Mouse (Mus musculus): Measurements from ENCODE around the gene Polr2j. TPM values are rescaled to one million over a fixed set of nuclear protein-coding genes. Genes with fewer than 3 reads are reported as not detected.

Gene Polr2j
- 10 to 100 TPM; 74.9 to 75.7 TPM for total RNA-seq (2021)
- long read RNA-seq, experiment 1, transcript Polr2j-201 (4 exons, 646 nt): major isoform, 31 of 39 reads
- long read RNA-seq, experiment 1, partial matches to known transcripts: 0 of 39 reads
- long read RNA-seq, experiment 1, other reads (novel, unspliced or antisense): 5 of 39 reads
- long read RNA-seq, experiment 2, transcript Polr2j-201 (4 exons, 646 nt): major isoform, 25 of 27 reads
- long read RNA-seq, experiment 2, partial matches to known transcripts: 0 of 27 reads
- long read RNA-seq, experiment 2, other reads (novel, unspliced or antisense): 1 of 27 reads

GRCm38 (mm10) chr5:136115891-136116783 is at the start of gene Polr2j:
Gene Polr2j (plus strand): TSS chr5:136116631.
- peak; percentile 99 for DNase-seq (ENCODE audit: low spot score in 2 of 2)

- DNase-seq (ENCODE audit: low spot score in 2 of 2): no peak
Measured at GRCm38 (mm10) chr5:136069411-136069810, 47.0 kb upstream of the Polr2j start.

- DNase-seq (ENCODE audit: low spot score in 2 of 2): no peak
Measured at GRCm38 (mm10) chr5:136073051-136073450, 43.4 kb upstream of the Polr2j start.

DNA sequence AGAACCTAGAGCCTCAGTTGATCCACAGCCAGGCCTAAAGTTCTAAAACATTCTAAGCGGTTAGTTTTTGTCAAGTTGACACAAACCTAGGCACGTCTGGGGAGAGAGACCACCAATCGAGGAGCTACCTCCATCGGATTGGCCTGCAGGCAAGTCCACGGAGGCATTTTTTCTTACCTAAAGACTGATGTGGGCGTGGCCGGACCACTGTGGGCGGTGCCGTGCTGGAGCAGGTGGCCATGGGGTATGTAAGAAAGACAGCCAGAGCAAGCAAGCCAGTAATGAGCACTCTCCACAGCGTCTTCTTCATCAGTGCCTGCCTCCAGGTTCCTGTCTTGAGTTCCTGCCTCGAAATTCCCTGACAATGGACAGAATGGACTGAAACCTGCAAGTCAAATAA is 42.9 kb upstream of the Polr2j start:
- DNase-seq (ENCODE audit: low spot score in 2 of 2): no peak

GRCm38 (mm10) chr5:136075076-136075475 is 41.4 kb upstream of the Polr2j start:
- DNase-seq (ENCODE audit: low spot score in 2 of 2): no peak

DNA sequence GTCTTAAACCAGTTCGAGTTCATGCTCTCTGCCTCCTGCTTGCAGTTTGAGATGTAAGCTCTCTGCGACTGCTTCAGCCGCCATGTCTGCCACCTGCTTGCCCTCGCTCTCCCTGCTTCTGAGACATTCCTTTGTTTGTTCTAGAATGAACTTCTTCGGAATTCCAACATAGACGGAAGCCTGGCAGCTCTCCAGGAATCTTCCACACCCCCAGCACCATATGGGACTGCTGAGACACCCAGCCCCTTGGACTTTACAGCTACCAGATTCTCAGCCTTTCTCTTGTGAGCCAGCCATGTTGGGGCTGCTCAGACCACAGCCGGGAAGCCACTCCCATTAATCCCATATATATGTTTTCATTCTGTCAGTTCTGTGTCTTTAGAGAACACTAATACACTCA is 40.1 kb upstream of the Polr2j start:
- DNase-seq (ENCODE audit: low spot score in 2 of 2): no peak

DNA sequence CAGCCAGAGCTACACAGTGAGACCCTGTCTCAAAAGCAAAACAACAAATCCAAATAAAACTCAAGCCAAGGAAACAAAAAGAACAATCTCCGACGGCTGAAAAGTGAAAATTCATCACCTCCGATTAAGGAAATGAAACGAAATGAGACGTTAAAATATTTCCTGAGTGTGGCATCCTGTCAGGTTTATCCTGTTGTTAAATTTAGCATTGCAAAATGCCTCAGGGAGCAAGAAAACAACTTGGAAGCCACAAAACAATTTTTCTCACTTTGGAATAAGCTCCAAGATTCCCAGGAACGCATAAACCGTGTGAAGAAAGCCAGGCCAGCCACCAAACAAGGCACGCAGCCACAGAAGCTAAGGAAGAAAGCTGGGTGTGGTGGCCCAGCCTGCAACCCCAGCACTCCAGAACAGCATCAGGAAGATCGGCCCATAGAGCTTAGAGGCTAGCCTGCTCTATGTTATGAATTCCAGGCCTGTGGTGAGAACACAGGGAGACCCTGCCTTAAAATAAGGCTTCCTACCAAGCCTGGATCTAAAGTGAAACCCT is 39.4 kb upstream of the Polr2j start:
- DNase-seq (ENCODE audit: low spot score in 2 of 2): no peak

GRCm38 (mm10) chr5:136078136-136078535 is 38.3 kb upstream of the Polr2j start:
- DNase-seq (ENCODE audit: low spot score in 2 of 2): no peak

DNA sequence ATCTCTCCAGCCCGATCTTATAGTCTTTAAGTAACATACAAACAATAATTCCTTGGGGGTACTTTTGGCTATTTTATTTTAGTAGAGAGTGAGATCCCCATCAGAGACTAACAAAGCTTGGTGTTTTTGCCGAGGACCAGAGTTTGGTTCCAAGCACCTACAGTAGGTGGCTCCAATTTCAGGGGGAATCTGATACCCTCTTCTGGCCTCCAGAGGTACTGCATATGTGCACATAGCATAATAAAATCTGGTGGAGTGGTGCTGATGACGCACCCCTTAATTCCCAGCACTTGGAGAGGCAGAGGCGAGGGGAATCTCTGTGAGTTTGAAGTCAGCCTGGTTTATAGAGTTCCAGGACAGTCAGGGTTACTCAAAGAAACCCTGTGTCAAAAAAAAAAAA is 34.1 kb upstream of the Polr2j start:
- no peak for DNase-seq (ENCODE audit: low spot score in 2 of 2)

GRCm38 (mm10) chr5:136083669-136084107 is 32.7 kb upstream of the Polr2j start, which contains the start of gene Rasa4:
Gene Rasa4 (plus strand): TSS chr5:136083916.
- DNase-seq (ENCODE audit: low spot score in 2 of 2): peak; percentile 88 to 93

GRCm38 (mm10) chr5:136084144-136084881 is 32.1 kb upstream of the Polr2j start:
- DNase-seq (ENCODE audit: low spot score in 2 of 2): no peak

- DNase-seq (ENCODE audit: low spot score in 2 of 2): no peak
Measured at GRCm38 (mm10) chr5:136084891-136085651, 31.4 kb upstream of the Polr2j start.

- no peak for DNase-seq (ENCODE audit: low spot score in 2 of 2)
Measured at GRCm38 (mm10) chr5:136086290-136086689, 30.1 kb upstream of the Polr2j start.

- DNase-seq (ENCODE audit: low spot score in 2 of 2): no peak
Measured at GRCm38 (mm10) chr5:136088821-136089575, 27.4 kb upstream of the Polr2j start.

- DNase-seq (ENCODE audit: low spot score in 2 of 2): no peak
Measured at GRCm38 (mm10) chr5:136091927-136092326, 24.5 kb upstream of the Polr2j start.

- peak; percentile 39 to 50 for DNase-seq (ENCODE audit: low spot score in 2 of 2)
Measured at GRCm38 (mm10) chr5:136094249-136095010, 22.0 kb upstream of the Polr2j start.

DNA sequence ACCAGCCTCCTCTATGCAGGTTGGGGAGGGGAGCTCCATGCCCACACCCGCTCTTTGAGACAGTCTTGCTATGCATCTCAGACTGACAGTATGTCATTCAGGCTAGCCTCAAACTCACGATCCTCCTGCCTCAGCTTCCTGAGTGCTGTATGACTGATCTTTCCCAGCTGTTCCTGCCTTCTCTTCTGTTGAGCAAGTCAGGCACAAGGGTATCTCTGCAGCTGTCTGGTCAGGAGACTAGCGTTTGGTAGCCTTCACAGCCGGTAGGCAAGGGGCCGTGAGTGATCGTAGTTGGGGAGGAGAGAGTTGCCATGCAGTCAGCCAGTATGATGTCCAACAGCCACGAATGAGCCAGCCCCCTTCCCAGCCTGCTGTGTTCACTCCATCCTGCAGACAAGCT is 21.3 kb upstream of the Polr2j start:
- DNase-seq (ENCODE audit: low spot score in 2 of 2): no peak

GRCm38 (mm10) chr5:136098536-136098935 is 17.9 kb upstream of the Polr2j start:
- no peak for DNase-seq (ENCODE audit: low spot score in 2 of 2)

Measured in left cerebral cortex, adult 18-20 months (tissue).